Mouse (Mus musculus) right cerebral cortex, postnatal 36 days (tissue): ENCODE data around the gene Dctpp1.

Experiments used
- DNase-seq, 2 experiments: peaks; one replicate each; pipeline ENCODE4 v3.0.0; 2022; ENCODE audit warnings: low spot score in 2 of 2, mixed read lengths in 1 of 2

Dctpp1 gene

GRCm38 (mm10) chr7:127231826-127232621 lies 28.5 kb downstream of the Dctpp1 start:
- DNase-seq = no peak

- DNase-seq = no peak
Observed at GRCm38 (mm10) chr7:127231376-127231775, 29.1 kb downstream of the Dctpp1 start.

GRCm38 (mm10) chr7:127228615-127229303 lies 31.8 kb downstream of the Dctpp1 start:
- peak; percentile 56 to 60 for DNase-seq

- no peak for DNase-seq
Observed at GRCm38 (mm10) chr7:127225147-127225995, 35.1 kb downstream of the Dctpp1 start.

GRCm38 (mm10) chr7:127224616-127225015 lies 35.9 kb downstream of the Dctpp1 start:
- no peak for DNase-seq

GRCm38 (mm10) chr7:127223515-127224478 lies 36.7 kb downstream of the Dctpp1 start:
- DNase-seq = no peak

GRCm38 (mm10) chr7:127223106-127223505 lies 37.4 kb downstream of the Dctpp1 start:
- DNase-seq = no peak

- no peak for DNase-seq
Observed at GRCm38 (mm10) chr7:127220440-127220839, 40.1 kb downstream of the Dctpp1 start.

GRCm38 (mm10) chr7:127218670-127219069 lies 41.8 kb downstream of the Dctpp1 start:
- DNase-seq = no peak

- DNase-seq = no peak
Observed at GRCm38 (mm10) chr7:127217901-127218642, 42.4 kb downstream of the Dctpp1 start.

- DNase-seq = no peak
Observed at GRCm38 (mm10) chr7:127217475-127217874, 43.0 kb downstream of the Dctpp1 start.

GRCm38 (mm10) chr7:127216307-127216706 lies 44.2 kb downstream of the Dctpp1 start:
- no peak for DNase-seq

- no peak for DNase-seq
Observed at GRCm38 (mm10) chr7:127214981-127215871, 45.3 kb downstream of the Dctpp1 start.

GRCm38 (mm10) chr7:127214521-127214920 lies 46.0 kb downstream of the Dctpp1 start:
- DNase-seq = no peak

GRCm38 (mm10) chr7:127213930-127214329 lies 46.6 kb downstream of the Dctpp1 start:
- DNase-seq = no peak

GRCm38 (mm10) chr7:127213485-127213884 lies 47.0 kb downstream of the Dctpp1 start:
- no peak for DNase-seq

- DNase-seq = no peak
Observed at GRCm38 (mm10) chr7:127212432-127213250, 47.9 kb downstream of the Dctpp1 start.

- DNase-seq = no peak
Observed at GRCm38 (mm10) chr7:127211014-127211745, 49.3 kb downstream of the Dctpp1 start.
